Mouse (Mus musculus) forebrain, embryonic 12.5 days (tissue): ENCODE measurements around the gene Sema4d. TPM values are rescaled to one million over a fixed set of nuclear protein-coding genes. Genes with fewer than 3 reads are reported as not detected.

Experiments
- ATAC-seq: fragments of 200-750 bp; cut with Nextera tagmentation; 2 replicates; pipeline ENCODE4 v1.8.0; 2017; ENCODE audit warnings: moderate TSS enrichment; ENCODE audit not compliant: low FRiP score
- H3K27ac ChIP-seq: fragments of 300-500 bp; sonication (generic); 2 replicates; pipeline ENCODE4 v1.5.1; 2016; ENCODE audit warnings: mild to moderate bottlenecking
- H3K27me3 ChIP-seq: fragments of 300-500 bp; sonication (generic); 2 replicates; pipeline ENCODE4 v1.6.1; 2016; ENCODE audit warnings: mild to moderate bottlenecking
- H3K36me3 ChIP-seq: fragments of 300-500 bp; sonication (generic); replicated peaks from 2 replicates; pipeline ENCODE4 v1.6.1; 2016; ENCODE audit warnings: mild to moderate bottlenecking
- H3K4me1 ChIP-seq: fragments of 300-500 bp; sonication (generic); 2 replicates; pipeline ENCODE4 v1.6.1; 2016
- H3K4me2 ChIP-seq: fragments of 300-500 bp; sonication (generic); 2 replicates; pipeline ENCODE4 v1.6.1; 2016; ENCODE audit warnings: mild to moderate bottlenecking, moderate library complexity
- H3K4me3 ChIP-seq: fragments of 300-500 bp; sonication (generic); replicated peaks from 2 replicates; pipeline ENCODE4 v1.5.1; 2016; ENCODE audit warnings: mild to moderate bottlenecking
- H3K9ac ChIP-seq: fragments of 300-500 bp; sonication (generic); 2 replicates; pipeline ENCODE4 v1.6.1; 2016; ENCODE audit warnings: mild to moderate bottlenecking
- H3K9me3 ChIP-seq: fragments of 300-500 bp; sonication (generic); 2 replicates; pipeline ENCODE4 v1.6.1; 2016
- WGBS: fragments of 180-500 bp; shearing (Covaris S2); methylation state at CpG from one replicate; pipeline ENCODE4 v1.1.7; 2016; 5-methylcytosine and 5-hydroxymethylcytosine counted together
- microRNA-seq: library from miRNA; unstranded; fragments of <30 nt; microRNA quantifications from one replicate; pipeline ENCODE4, GENCODE M21; 2017
- polyA plus RNA-seq: library from polyadenylated mRNA; unstranded; fragments of >200 nt; fragmentation: Nextera tagmentation; extraction: Ambion mirVana; gene quantifications from 2 replicates; pipeline ENCODE4 v1.2.1, GENCODE M21; 2016

Gene Sema4d
- polyA plus RNA-seq, 1 experiment from 2014 or later: 8.2 TPM

DNA sequence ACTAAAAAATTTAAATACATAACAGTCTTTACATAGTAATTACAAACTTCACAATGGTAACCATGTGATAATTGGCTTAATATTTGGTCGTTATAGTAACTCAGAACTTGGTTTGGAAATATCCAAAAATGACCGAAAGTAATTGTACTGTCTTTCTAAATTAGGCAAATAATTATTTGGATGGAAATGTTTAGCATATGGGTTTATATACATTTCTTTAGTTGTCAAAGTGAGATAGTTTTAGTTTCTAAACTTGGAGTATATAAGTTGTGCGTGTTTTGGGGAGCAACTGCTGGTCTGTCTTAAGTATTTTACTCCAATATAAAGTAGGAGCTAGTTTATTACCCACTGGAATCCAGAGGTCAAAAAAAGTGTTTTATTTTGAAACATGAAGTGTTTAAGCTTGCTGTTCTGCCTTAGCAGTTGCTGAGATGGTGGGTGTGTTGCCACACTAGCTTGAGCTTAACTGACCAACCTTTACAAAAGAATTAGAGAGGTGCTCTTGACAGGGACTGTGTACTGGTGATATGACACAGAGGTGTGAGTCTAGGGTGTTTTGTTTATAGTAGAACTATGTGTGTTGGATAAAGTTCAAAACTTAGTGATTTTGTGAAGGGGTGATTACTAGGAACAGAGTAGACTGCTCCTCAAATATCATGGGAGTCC is 147.1 kb downstream of the Sema4d start:
- Histone ChIP-seq H3K4me2 (peak overlapping the region; percentile 67), H3K27ac (no peak overlapping the region), H3K9ac (peak overlapping the region; percentile 84), H3K4me3 (peak overlapping the region; percentile 81), H3K9me3 (no peaks in the 10 kb centered on the region), H3K4me1 (peaks cover 35% of the 10 kb centered on the region), H3K27me3 (0 out of 2 replicates have a peak, but pooled peaks cover 2% of the 10 kb centered on the region), H3K36me3 (no peaks in the 10 kb centered on the region)
- WGBS: 27% methylated on average over 3 of the region's 3 CpGs
- no peak for ATAC-seq

- Histone ChIP-seq H3K9me3 (no peaks in the 10 kb centered on the region), H3K27me3 (0 out of 2 replicates have a peak, but pooled peaks cover 2% of the 10 kb centered on the region), H3K4me3 (peak overlapping the region; percentile 81), H3K4me1 (peaks cover 30% of the 10 kb centered on the region), H3K36me3 (no peaks in the 10 kb centered on the region), H3K4me2 (peak overlapping the region; percentile 67), H3K27ac (peak overlapping the region; percentile 74), H3K9ac (peak overlapping the region; percentile 84)
- WGBS: 1% methylated on average over 7 of the region's 7 CpGs
- ATAC-seq: no peak
These were observed 147.7 kb downstream of the Sema4d start for GRCm38 (mm10) chr13:51645872-51646271.

DNA sequence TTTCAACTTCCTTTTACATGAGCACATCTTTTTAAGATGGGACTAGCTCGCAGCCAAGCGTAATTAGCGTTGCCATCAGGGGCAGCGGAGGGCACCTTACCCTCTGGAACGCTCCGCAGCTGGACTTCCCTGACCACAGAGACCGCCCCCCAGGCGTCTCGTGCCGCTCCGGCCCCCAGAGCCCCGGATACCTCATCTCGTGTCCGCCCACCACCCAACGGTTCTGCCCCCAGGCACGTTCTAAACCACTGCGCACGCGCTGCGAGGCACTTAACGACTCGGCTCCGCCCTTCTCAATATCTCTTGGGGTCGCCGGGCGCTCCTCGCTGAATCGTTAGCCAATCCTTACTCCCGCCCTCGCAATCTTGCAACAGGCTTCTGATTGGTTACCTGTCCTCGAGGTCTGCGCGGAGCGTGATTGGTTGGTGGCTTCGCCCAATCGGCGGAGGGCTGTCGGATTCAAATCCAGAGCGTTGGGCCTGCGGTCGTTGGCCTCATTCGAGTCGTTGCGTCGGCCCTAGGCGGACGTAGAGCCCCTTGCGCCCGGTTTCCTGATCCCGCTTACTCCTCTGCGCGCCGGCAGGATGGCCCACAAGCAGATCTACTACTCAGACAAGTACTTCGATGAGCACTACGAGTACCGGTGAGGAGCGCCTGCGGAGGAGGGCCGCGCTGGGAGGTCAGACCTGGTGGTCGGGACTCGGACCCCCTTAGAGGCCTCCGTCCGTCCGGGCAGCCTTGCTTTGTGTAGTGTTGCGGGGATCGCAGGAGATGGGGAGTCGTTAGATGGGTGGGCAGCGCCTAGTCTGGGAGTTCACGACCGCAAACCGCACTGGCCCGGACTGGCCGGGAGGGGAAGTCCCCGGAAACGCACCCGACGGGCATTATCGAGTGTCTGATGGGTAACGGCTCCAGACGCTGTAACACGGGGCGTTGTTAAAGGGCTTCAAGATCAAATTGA is 148.4 kb downstream of the Sema4d start, which contains the start of gene Cks2:
Cks2 (plus strand) TSS at position 404 of the 961 bp plus-strand sequence.
- Histone ChIP-seq H3K9ac (peak within 1 kb of the TSS; percentile 84), H3K27ac (peak within 1 kb of the TSS; percentile 74), H3K9me3 (no peaks in the 10 kb centered on the region), H3K4me2 (peak within 1 kb of the TSS; percentile 67), H3K4me3 (peak within 1 kb of the TSS; percentile 81), H3K4me1 (peaks cover 27% of the 10 kb centered on the region), H3K27me3 (0 out of 2 replicates have a peak, but pooled peaks cover 2% of the 10 kb centered on the region), H3K36me3 (no peaks in the 10 kb centered on the region)
- peak; percentile 98 for ATAC-seq
- WGBS: under 1% methylated on average over 83 of the region's 83 CpGs

GRCm38 (mm10) chr13:51643924-51644828 is 149.4 kb downstream of the Sema4d start:
- H3K27me3 ChIP-seq: 0 out of 2 replicates have a peak, but pooled peaks cover 2% of the 10 kb centered on the region

DNA sequence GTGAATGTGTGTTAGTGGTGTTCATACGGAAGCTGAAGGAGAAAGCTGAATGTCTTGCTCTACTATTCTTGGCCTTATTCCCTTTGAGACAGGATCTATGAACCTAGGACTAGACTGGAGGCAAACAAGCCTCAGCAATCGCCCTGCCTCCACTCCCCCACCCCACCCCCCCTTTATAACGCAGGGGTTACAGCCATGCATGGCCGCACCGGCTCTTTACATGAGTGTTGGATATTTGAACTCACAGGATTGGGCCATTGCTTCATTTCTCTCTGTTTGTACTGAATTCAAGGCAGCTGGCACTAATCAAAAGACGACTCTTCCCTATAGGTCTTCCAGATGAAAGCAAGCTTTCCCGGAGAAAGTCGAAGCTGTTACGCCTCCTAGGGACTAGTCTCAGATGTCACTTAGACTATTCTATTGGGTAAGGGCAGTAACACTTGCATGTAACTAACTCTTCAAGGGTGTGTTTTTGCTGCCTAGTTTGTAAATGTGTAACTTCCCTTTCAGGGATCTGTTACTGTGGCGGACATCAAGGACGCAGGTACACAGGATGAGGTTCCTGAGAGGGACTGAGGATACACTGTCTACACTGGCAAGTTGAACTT is 151.3 kb downstream of the Sema4d start:
- 41% methylated on average over 11 of the region's 11 CpGs for whole genome bisulfite sequencing
- 0 out of 2 replicates have a peak, but pooled peaks cover 2% of the 10 kb centered on the region for H3K27me3 ChIP-seq
- H3K27ac ChIP-seq: no peak overlapping the region
- H3K4me1 ChIP-seq: peaks cover 15% of the 10 kb centered on the region
- H3K9me3 ChIP-seq: no peaks in the 10 kb centered on the region
- no peak overlapping the region for H3K4me3 ChIP-seq
- no peak overlapping the region for H3K4me2 ChIP-seq
- ATAC-seq: no peak
- no peak overlapping the region for H3K9ac ChIP-seq
- H3K36me3 ChIP-seq: no peaks in the 10 kb centered on the region

More at GRCm38 (mm10) chr13:51643924-51644828, 149.4 kb downstream of the Sema4d start:
- Histone ChIP-seq H3K9me3 (no peaks in the 10 kb centered on the region), H3K9ac (peak overlapping the region; percentile 51), H3K36me3 (no peaks in the 10 kb centered on the region), H3K4me2 (peak overlapping the region; percentile 67), H3K27ac (peak overlapping the region; percentile 51; the same call in 1 of the 2 replicates), H3K4me3 (peak overlapping the region; percentile 81), H3K4me1 (peaks cover 27% of the 10 kb centered on the region)
- peak; percentile 40 for ATAC-seq
- 46% methylated on average over 20 of the region's 20 CpGs for WGBS

GRCm38 (mm10) chr13:51641424-51641823 is 152.1 kb downstream of the Sema4d start:
- H3K4me2 ChIP-seq: no peak overlapping the region
- H3K4me1 ChIP-seq: peaks cover 7% of the 10 kb centered on the region; the same call in 1 of the 2 replicates
- no peaks in the 10 kb centered on the region for H3K36me3 ChIP-seq
- 83% methylated on average over 3 of the region's 3 CpGs for WGBS
- H3K9me3 ChIP-seq: no peaks in the 10 kb centered on the region
- no peak overlapping the region for H3K9ac ChIP-seq
- no peak overlapping the region for H3K27ac ChIP-seq
- ATAC-seq: no peak
- H3K4me3 ChIP-seq: no peak overlapping the region
- 0 out of 2 replicates have a peak, but pooled peaks cover 2% of the 10 kb centered on the region for H3K27me3 ChIP-seq

GRCm38 (mm10) chr13:51638958-51639357 is 154.6 kb downstream of the Sema4d start:
- H3K9ac ChIP-seq: no peak overlapping the region
- ATAC-seq: no peak
- H3K27ac ChIP-seq: no peak overlapping the region
- no peaks in the 10 kb centered on the region for H3K4me1 ChIP-seq
- WGBS: 87% methylated on average over 4 of the region's 4 CpGs
- H3K9me3 ChIP-seq: no peaks in the 10 kb centered on the region
- 0 out of 2 replicates have a peak, but pooled peaks cover 2% of the 10 kb centered on the region for H3K27me3 ChIP-seq
- no peak overlapping the region for H3K4me3 ChIP-seq
- H3K4me2 ChIP-seq: no peak overlapping the region
- H3K36me3 ChIP-seq: no peaks in the 10 kb centered on the region

Small RNA genes within 50 kb of the gene (microRNA-seq; reads per million reads assigned to microRNA genes)
- gene Gm23566: not detected

Other genes with a start within 250 kb of the Sema4d start
- 7.9 and 9.6 TPM in 2 replicates for gene Shc3, start 224.3 kb downstream of the Sema4d start, polyA plus RNA-seq
- 319 and 330 TPM in 2 replicates for gene Cks2, start 148.5 kb downstream of the Sema4d start, polyA plus RNA-seq
- 31.6 and 34.5 TPM in 2 replicates for gene Secisbp2, start 142.1 kb downstream of the Sema4d start, polyA plus RNA-seq
- gene Gadd45g, start 52.9 kb upstream of the Sema4d start, polyA plus RNA-seq: 211 and 218 TPM in 2 replicates